Mouse (Mus musculus) cerebellum, adult 2 months (tissue): ENCODE results near the gene Ermap.

Experiments
- CTCF ChIP-seq: fragments of 200-500 bp; IDR thresholded peaks from 2 replicates; pipeline ENCODE4 v1.5.1; 2011; ENCODE audit warnings: low read depth, mild to moderate bottlenecking, control low read depth, low read length, moderate library complexity, borderline replicate concordance; ENCODE audit not compliant: insufficient read depth
- POLR2A ChIP-seq: fragments of 200-500 bp; IDR thresholded peaks from 2 replicates; pipeline ENCODE4 v1.6.1; 2011; ENCODE audit warnings: low read length, control low read depth, borderline replicate concordance; ENCODE audit not compliant: insufficient read depth

DNA sequence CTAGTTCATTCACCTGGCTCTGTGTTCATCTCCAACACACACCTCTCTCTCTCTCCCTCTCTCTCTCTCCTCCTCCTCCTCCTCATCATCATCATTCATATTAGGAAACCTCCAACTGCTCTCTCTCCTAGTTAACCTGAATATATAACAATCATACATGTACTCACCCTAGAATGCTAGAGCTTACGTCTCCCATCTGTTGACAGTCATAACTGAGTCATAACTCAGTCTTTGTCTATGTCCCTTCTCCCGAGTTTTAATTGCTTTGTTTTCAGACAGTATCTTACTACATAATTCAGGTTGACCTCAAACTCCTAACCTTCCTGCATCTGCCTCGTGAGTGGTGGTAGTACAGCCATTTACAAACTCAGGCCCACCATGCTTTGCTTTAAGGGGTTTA lies 1.5 kb upstream of the Ermap start:
- TF ChIP-seq CTCF (no peak), POLR2A (no peak)
